Mouse (Mus musculus): ENCODE data around the gene Slc25a38. TPM values are rescaled to one million over a fixed set of nuclear protein-coding genes. Genes with fewer than 3 reads are reported as not detected.
"Not testable (repeated sequence)": the region's sequence is repeated elsewhere in the genome, so short reads cannot be mapped to it uniquely, and the experiment has no call there.

The Slc25a38 gene
- polyA plus RNA-seq, 1 experiment from 2014 or later, result 38.0 TPM

- no peak overlapping the region for H3K4me2 ChIP-seq (replicated peaks)
- H3K27me3 ChIP-seq, result peaks cover 5% of the 10 kb centered on the region; the same call in 1 of the 2 replicates
- no peak for ATAC-seq (ENCODE audit: low FRiP score)
- no peak overlapping the region for H3K27ac ChIP-seq
- H3K9me3 ChIP-seq (replicated peaks), result no peaks in the 10 kb centered on the region
- H3K9ac ChIP-seq, result no peak overlapping the region
- H3K4me3 ChIP-seq, result no peak overlapping the region
- WGBS, result 63% methylated on average over 4 of the region's 4 CpGs
- H3K36me3 ChIP-seq, result no peaks in the 10 kb centered on the region
- no peaks in the 10 kb centered on the region for H3K4me1 ChIP-seq
Observed at GRCm38 (mm10) chr9:120082691-120083090, 27.5 kb upstream of the Slc25a38 start.

DNA sequence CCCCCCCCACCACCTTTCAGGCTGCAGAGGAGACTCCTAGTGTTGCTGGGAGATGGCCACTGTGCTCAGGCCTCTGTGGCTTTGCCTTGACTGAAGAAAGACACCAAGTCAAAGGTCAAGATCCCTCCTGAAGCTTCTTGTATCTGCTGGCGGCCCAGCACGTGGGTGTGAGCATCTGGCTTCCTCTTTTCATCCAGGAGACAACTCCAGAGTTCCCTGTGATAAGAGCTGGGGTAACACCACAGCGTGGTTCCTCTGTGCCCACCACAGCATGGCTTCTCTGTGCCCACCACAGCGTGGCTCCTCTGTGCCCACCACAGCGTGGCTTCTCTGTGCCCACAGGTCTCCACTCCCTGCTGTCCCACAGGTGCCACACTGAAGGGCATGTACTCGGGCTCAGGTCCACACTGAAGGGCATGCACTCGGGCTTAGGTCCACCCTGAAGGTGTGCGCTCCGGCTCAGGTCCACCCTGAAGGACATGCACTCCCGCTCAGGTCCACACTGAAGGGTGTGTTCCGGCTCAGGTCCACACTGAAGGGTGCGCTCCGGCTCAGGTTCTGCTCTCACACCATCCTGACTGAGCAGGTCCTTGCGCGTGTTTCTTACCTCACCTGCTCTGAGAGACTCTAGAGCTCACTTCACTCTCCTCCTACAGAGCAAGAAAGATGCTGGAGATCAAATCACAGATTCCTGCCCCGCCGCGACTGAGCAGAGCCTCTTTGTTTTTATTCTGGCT is 26.8 kb upstream of the Slc25a38 start:
- Histone ChIP-seq H3K27me3 (peaks cover 5% of the 10 kb centered on the region; the same call in 1 of the 2 replicates), H3K9me3 (replicated peaks) (no peaks in the 10 kb centered on the region), H3K36me3 (no peaks in the 10 kb centered on the region), H3K9ac (no peak overlapping the region), H3K4me2 (replicated peaks) (no peak overlapping the region), H3K4me3 (no peak overlapping the region), H3K4me1 (no peaks in the 10 kb centered on the region), H3K27ac (no peak overlapping the region)
- WGBS, result 83% methylated on average over 18 of the region's 18 CpGs
- no peak for ATAC-seq (ENCODE audit: low FRiP score)

- Histone ChIP-seq H3K27me3 (peaks cover 5% of the 10 kb centered on the region; the same call in 1 of the 2 replicates), H3K4me1 (no peaks in the 10 kb centered on the region), H3K9ac (no peak overlapping the region), H3K4me2 (replicated peaks) (no peak overlapping the region), H3K27ac (no peak overlapping the region), H3K36me3 (no peaks in the 10 kb centered on the region), H3K9me3 (replicated peaks) (no peaks in the 10 kb centered on the region), H3K4me3 (no peak overlapping the region)
- WGBS, result 87% methylated on average over 9 of the region's 9 CpGs
- ATAC-seq (ENCODE audit: low FRiP score), result no peak
Observed at GRCm38 (mm10) chr9:120084406-120084805, 25.8 kb upstream of the Slc25a38 start.

- 85% methylated on average over 7 of the region's 7 CpGs for WGBS
- no peak overlapping the region for H3K4me3 ChIP-seq
- H3K27me3 ChIP-seq, result peaks cover 5% of the 10 kb centered on the region; the same call in 1 of the 2 replicates
- no peak overlapping the region for H3K4me2 ChIP-seq (replicated peaks)
- no peaks in the 10 kb centered on the region for H3K36me3 ChIP-seq
- H3K4me1 ChIP-seq, result no peaks in the 10 kb centered on the region
- H3K27ac ChIP-seq, result no peak overlapping the region
- no peaks in the 10 kb centered on the region for H3K9me3 ChIP-seq (replicated peaks)
- no peak for ATAC-seq (ENCODE audit: low FRiP score)
- no peak overlapping the region for H3K9ac ChIP-seq
Observed at GRCm38 (mm10) chr9:120089125-120089524, 21.0 kb upstream of the Slc25a38 start.

- no peaks in the 10 kb centered on the region for H3K36me3 ChIP-seq
- no peak overlapping the region for H3K4me3 ChIP-seq
- no peaks in the 10 kb centered on the region for H3K4me1 ChIP-seq
- H3K9ac ChIP-seq, result no peak overlapping the region
- H3K27me3 ChIP-seq, result no peaks in the 10 kb centered on the region
- no peak overlapping the region for H3K4me2 ChIP-seq (replicated peaks)
- no peaks in the 10 kb centered on the region for H3K9me3 ChIP-seq (replicated peaks)
- no peak for ATAC-seq (ENCODE audit: low FRiP score)
- WGBS, result 85% methylated on average over 10 of the region's 10 CpGs
- H3K27ac ChIP-seq, result no peak overlapping the region
Observed at GRCm38 (mm10) chr9:120091086-120091485, 19.1 kb upstream of the Slc25a38 start.

- Histone ChIP-seq H3K4me2 (replicated peaks) (no peak within 1 kb of the TSS), H3K4me3 (no peak within 1 kb of the TSS), H3K27me3 (no peaks in the 10 kb centered on the region), H3K27ac (no peak within 1 kb of the TSS), H3K9me3 (replicated peaks) (no peaks in the 10 kb centered on the region), H3K36me3 (no peaks in the 10 kb centered on the region), H3K4me1 (no peaks in the 10 kb centered on the region), H3K9ac (no peak within 1 kb of the TSS)
- 79% methylated on average over 5 of the region's 5 CpGs for WGBS
- ATAC-seq (ENCODE audit: low FRiP score), result no peak
Observed at GRCm38 (mm10) chr9:120091696-120092238, 18.4 kb upstream of the Slc25a38 start, which contains the start of gene Ccr8. Gene Ccr8, plus strand, starts transcription at chr9:120092114.

DNA sequence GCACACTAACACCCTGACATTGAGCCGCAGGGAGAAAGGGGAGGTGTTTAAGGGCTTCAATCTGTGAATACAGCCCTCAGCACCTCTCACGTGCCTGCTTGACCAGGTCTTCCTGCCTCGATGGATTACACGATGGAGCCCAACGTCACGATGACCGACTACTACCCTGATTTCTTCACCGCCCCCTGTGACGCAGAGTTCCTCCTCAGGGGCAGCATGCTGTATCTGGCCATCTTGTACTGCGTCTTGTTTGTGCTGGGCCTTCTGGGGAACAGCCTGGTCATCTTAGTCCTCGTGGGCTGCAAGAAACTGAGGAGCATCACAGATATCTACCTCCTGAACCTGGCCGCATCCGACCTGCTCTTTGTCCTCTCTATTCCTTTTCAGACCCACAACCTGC is 16.5 kb upstream of the Slc25a38 start:
- WGBS, result 91% methylated on average over 13 of the region's 13 CpGs
- no peaks in the 10 kb centered on the region for H3K4me1 ChIP-seq
- H3K27ac ChIP-seq, result no peak overlapping the region
- H3K9me3 ChIP-seq (replicated peaks), result no peaks in the 10 kb centered on the region
- H3K36me3 ChIP-seq, result no peaks in the 10 kb centered on the region
- no peak overlapping the region for H3K4me2 ChIP-seq (replicated peaks)
- no peak for ATAC-seq (ENCODE audit: low FRiP score)
- H3K4me3 ChIP-seq, result no peak overlapping the region
- H3K9ac ChIP-seq, result no peak overlapping the region
- no peaks in the 10 kb centered on the region for H3K27me3 ChIP-seq

GRCm38 (mm10) chr9:120095886-120096285 is 14.3 kb upstream of the Slc25a38 start:
- no peaks in the 10 kb centered on the region for H3K9me3 ChIP-seq (replicated peaks)
- H3K27ac ChIP-seq, result no peak overlapping the region
- 79% methylated on average over 7 of the region's 7 CpGs for WGBS
- no peaks in the 10 kb centered on the region for H3K36me3 ChIP-seq
- no peak for ATAC-seq (ENCODE audit: low FRiP score)
- no peak overlapping the region for H3K9ac ChIP-seq
- no peaks in the 10 kb centered on the region for H3K27me3 ChIP-seq
- no peaks in the 10 kb centered on the region for H3K4me1 ChIP-seq
- no peak overlapping the region for H3K4me3 ChIP-seq
- H3K4me2 ChIP-seq (replicated peaks), result no peak overlapping the region

- Histone ChIP-seq H3K4me3 (no peak overlapping the region), H3K4me2 (replicated peaks) (no peak overlapping the region), H3K9ac (no peak overlapping the region), H3K4me1 (no peaks in the 10 kb centered on the region), H3K27me3 (no peaks in the 10 kb centered on the region), H3K27ac (no peak overlapping the region), H3K36me3 (no peaks in the 10 kb centered on the region), H3K9me3 (replicated peaks) (peaks cover 7% of the 10 kb centered on the region; the same call in 1 of the 2 replicates)
- 22% methylated on average over 7 of the region's 7 CpGs for WGBS
- ATAC-seq (ENCODE audit: low FRiP score), result no peak
Observed at GRCm38 (mm10) chr9:120098682-120099081, 11.5 kb upstream of the Slc25a38 start.

GRCm38 (mm10) chr9:120099304-120099703 is 10.9 kb upstream of the Slc25a38 start:
- Histone ChIP-seq H3K27ac (no peak overlapping the region), H3K4me1 (no peaks in the 10 kb centered on the region), H3K27me3 (no peaks in the 10 kb centered on the region), H3K9me3 (replicated peaks) (peaks cover 11% of the 10 kb centered on the region; the same call in 1 of the 2 replicates), H3K36me3 (no peaks in the 10 kb centered on the region), H3K9ac (no peak overlapping the region), H3K4me2 (replicated peaks) (no peak overlapping the region), H3K4me3 (no peak overlapping the region)
- ATAC-seq (ENCODE audit: low FRiP score), result no peak
- 87% methylated on average over 8 of the region's 8 CpGs for WGBS

DNA sequence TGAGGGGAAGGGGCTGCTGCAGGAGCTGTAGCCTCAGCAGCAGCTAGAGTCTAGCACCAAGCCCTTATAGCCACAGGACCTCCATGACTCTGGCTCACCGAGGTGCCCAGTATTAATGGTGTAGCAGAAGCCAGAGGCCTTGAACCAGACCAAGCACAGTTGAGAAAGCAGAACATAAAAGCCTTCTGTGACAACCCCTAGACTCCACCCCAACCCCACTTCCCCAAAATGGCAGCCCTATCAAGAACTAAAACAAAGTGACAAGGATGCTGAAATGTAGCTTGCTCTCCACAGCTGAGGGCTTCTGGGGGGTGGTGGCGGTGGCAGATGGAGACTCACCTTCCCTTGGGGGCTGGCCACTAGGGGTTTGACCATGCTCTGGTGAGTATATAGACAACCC is 9.0 kb upstream of the Slc25a38 start:
- Histone ChIP-seq H3K4me1 (no peaks in the 10 kb centered on the region), H3K4me2 (replicated peaks) (no peak overlapping the region), H3K9me3 (replicated peaks) (peaks cover 12% of the 10 kb centered on the region; the same call in 1 of the 2 replicates), H3K27me3 (no peaks in the 10 kb centered on the region), H3K27ac (no peak overlapping the region), H3K36me3 (no peaks in the 10 kb centered on the region), H3K9ac (no peak overlapping the region), H3K4me3 (no peak overlapping the region)
- 95% methylated on average over 2 of the region's 2 CpGs for WGBS
- ATAC-seq (ENCODE audit: low FRiP score), result no peak

- 93% methylated on average over 12 of the region's 12 CpGs for WGBS
- not testable (repeated sequence) for H3K36me3 ChIP-seq; H3K4me2 ChIP-seq (replicated peaks); H3K4me3 ChIP-seq; H3K4me1 ChIP-seq; H3K27ac ChIP-seq; H3K9ac ChIP-seq; H3K9me3 ChIP-seq (replicated peaks); ATAC-seq (ENCODE audit: low FRiP score); H3K27me3 ChIP-seq
Observed at GRCm38 (mm10) chr9:120108953-120109352, 1.2 kb upstream of the Slc25a38 start.
